Mouse (Mus musculus) cerebellum, adult 8-10 months (tissue): ENCODE data around the gene Pold1.

ENCODE experiments used
- DNase-seq: peaks from one replicate; pipeline ENCODE4 v3.0.0; 2022

The Pold1 gene

GRCm38 (mm10) chr7:44521710-44522109 is 26.9 kb downstream of the Pold1 start:
- DNase-seq = peak; percentile 72

DNA sequence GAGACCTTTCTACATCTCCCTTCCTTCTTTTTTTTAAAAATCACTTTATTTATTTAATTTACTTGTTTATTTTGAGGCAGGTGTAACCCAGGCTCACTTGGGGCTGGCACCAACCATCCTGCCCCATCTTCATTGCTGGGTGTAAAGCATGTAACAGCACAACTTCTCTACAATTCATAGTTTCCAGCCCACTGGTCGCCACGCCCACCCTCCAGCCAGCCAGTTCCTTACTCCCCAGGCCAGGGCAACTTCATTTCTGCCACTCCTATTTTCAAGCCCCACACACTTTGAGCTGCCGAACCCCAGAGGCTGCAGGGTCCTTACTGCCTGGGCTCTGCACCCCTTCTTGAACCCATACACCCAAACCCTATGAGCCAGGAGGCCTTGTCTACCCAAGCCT is 27.7 kb downstream of the Pold1 start:
- DNase-seq = no peak

- DNase-seq = no peak
Measured at GRCm38 (mm10) chr7:44519240-44519913, 29.3 kb downstream of the Pold1 start.

GRCm38 (mm10) chr7:44507491-44507890 is 41.2 kb downstream of the Pold1 start:
- no peak for DNase-seq

GRCm38 (mm10) chr7:44501563-44502115 is 47.0 kb downstream of the Pold1 start:
- peak; percentile 76 for DNase-seq

GRCm38 (mm10) chr7:44500046-44500445 is 48.6 kb downstream of the Pold1 start:
- DNase-seq = no peak

DNA sequence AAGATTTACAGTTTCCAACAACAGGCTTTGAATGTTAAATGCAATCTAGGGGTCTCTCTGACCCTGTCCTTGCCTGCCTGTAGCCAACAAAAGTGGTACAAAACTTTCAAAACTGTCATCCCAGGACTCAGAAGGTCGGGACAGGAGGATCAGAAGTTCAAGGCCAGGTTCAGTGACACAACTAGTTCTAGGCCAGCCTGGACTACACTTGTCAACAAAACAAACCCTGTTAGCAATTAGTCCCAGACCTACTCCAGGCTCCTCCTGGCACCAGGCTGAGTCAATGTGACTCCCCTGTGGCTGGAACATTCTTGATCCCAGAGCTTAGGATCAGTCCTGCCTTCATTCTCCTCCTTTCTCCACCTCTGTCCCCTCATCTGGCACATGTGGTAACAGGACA is 49.7 kb downstream of the Pold1 start:
- DNase-seq = no peak

DNA sequence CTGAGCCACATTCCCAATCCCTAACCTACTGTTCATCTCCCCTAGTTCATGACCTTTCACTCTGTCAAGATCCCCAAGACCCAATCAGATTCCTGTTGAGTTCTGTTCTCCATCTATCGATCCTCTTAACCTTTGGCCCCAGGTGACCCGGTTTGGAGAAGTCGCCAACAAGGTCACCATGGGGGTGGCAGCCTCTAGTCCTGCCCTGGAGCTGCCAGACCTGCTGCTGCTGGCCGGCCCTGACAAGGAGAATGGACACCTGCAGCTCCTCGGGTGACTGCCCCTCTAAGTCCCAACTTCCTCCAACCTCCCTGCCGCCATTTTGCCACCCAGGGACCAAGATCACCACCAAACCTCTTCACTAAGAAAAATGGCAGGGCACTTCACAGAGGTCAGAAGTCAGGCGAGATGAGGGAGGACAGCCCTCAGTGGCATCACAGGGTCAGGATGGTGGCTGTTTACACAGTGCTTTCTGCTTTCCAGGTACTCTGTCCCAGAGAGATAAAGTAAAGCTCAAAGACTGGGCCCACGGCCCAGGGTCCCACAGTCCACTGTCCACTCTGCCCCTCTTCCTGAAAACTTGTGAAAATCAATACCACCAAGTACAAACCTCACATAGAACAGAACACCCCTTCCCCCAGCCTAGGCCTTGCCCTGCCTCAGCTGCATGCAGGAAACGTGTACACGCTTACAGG is 51.1 kb downstream of the Pold1 start:
- DNase-seq = no peak

- no peak for DNase-seq
Measured at GRCm38 (mm10) chr7:44496771-44497109, 51.9 kb downstream of the Pold1 start.

- peak; percentile 99 for DNase-seq
Measured at GRCm38 (mm10) chr7:44495992-44496770, 52.5 kb downstream of the Pold1 start, which contains the start of the genes Emc10 and Fam71e1. Gene Emc10, minus strand, starts transcription at chr7:44496529. Gene Fam71e1, plus strand, starts transcription at chr7:44496581.

DNA sequence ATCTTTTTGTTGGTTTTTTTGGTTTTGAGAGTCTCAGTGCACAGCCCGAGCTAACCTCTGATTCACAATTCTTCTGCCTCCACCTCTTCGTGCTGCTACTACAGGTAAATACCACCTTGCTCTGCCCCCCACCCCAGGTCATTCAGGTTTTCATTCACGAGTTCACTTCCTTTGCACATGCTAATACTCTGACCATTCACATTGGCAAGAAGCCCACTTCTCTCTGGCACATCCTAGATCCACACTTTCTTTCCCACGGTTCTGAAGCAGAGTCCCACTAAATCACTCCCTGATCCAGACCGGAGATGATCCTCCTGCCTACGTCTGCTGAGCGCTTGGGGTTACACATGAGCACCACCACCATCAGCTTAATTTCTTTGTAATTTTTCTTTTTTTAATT is 53.6 kb downstream of the Pold1 start:
- no peak for DNase-seq

DNA sequence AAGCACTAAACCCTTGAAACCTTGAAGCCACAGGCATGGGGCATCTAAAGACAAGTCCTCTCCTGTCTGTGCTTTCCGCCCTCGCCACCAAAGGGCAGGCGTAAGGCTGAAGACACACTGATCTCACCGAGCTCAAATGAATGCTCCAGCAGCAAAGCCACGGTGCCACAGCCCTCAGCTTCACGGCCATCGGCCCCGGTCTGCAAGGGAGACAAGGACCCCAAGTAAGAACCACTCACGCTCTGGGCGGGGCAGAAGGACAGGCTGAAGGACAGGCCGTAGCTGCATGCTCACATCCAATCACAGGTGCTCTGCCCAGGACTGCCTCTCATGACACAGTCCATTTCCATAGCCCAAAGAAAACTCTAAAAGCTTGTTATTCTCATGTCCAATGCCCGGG is 54.0 kb downstream of the Pold1 start:
- DNase-seq = no peak

GRCm38 (mm10) chr7:44492166-44492826 is 56.4 kb downstream of the Pold1 start:
- DNase-seq = no peak

DNA sequence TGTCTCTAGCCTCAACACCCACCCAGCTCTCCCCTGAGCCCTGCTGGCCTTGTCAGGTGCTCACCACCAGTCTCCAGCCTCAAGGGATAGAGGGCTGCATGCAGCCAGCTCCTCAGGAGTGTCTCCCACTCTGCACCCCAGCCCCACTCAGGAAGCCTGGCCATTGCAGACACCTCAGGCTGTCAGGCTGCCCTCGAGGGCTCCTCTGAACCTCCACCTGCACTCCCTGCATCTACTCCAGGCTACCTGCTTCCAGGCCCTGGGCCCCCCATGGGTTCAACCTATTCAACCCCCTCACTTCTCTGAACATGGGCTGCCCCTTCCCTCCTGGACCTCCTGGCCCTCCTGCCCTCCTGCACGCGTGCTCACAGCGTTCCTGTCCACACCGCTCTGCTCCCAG is 57.3 kb downstream of the Pold1 start:
- no peak for DNase-seq

- DNase-seq = no peak
Measured at GRCm38 (mm10) chr7:44490281-44490680, 58.4 kb downstream of the Pold1 start.

GRCm38 (mm10) chr7:44488545-44488944 is 60.1 kb downstream of the Pold1 start:
- no peak for DNase-seq

GRCm38 (mm10) chr7:44487936-44488335 is 60.7 kb downstream of the Pold1 start:
- no peak for DNase-seq

GRCm38 (mm10) chr7:44486927-44487575 is 61.6 kb downstream of the Pold1 start:
- no peak for DNase-seq

GRCm38 (mm10) chr7:44485572-44486195 is 63.0 kb downstream of the Pold1 start:
- no peak for DNase-seq

GRCm38 (mm10) chr7:44484841-44485571 is 63.6 kb downstream of the Pold1 start:
- peak; percentile 84 for DNase-seq

DNA sequence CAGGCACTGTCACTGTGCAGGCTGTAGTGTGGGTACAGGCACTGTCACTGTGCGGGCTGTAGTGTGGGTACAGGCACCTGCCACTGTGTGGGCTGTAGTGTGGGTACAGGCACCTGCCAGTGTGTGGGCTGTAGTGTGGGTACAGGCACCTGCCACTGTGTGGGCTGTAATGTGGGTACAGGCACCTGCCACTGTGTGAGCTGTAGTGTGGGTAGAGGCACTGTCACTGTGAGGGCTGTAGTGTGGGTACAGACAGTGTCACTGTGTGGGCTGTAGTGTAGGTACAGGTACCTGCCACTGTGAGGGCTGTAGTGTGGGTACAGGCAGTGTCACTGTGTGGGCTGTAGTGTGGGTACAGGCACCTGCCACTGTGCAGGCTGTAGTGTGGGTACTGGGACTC is 64.5 kb downstream of the Pold1 start:
- DNase-seq = no peak
